ENCODE assay signal across 8 mouse cellular contexts in the genomic region with DNA sequence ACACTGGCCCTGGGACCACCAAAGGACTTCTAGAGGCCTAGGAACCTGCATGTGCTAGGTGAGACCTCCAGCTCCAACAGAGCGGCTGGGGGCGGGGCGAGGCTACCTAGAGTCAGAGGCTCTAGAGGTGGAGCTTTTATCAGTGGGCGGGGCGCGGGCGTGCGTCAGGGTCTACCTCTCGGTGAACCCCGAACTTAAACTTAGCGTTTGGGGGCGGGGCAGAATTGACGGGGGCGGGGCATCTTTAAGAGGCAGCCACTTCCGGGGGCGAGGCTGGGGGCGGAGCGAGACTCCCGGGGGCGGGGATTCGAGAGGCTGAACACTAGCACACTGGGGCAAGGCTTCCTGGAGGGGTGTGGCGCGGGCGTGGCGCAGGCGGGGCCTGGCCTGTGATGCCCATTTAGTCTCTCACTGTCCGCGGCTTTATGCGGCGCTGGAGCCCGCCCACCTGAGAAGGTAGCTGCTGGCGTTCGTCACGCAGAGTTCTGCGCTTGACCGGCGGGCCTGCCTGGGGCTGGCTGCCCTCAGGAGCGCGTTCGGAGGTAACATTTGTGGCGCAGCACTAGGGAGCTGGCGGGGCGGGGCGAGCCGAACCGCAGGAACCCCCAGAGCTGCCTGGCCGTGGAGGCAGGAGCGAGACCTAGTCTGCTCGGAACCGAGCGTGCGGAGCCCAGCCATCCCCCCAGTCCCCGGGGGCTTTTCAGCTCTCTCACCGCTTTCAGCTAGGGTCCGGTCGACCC. TPM values are rescaled to one million over a fixed set of nuclear protein-coding genes. Genes with fewer than 3 reads are reported as not detected.
DNase-seq lines count a peak whose midpoint lies in the region; ATAC-seq and TF ChIP-seq lines count a peak whose summit lies in the region.

A gene (plus strand): TSS at position 392 of the 740 bp plus-strand sequence.

- peak within 1 kb of the TSS; percentile 55 for H3K9ac ChIP-seq in forebrain, embryonic 15.5 days (replicated peaks)
- H3K9ac ChIP-seq in liver, embryonic 16.5 days (ENCODE audit: low read depth, low read length): peak within 1 kb of the TSS; percentile 50; the same call in 1 of the 2 replicates
- peak within 1 kb of the TSS; percentile 62 for H3K9ac ChIP-seq in neural tube, embryonic 12.5 days
- peak within 1 kb of the TSS; percentile 63 for H3K9ac ChIP-seq in stomach, postnatal 0 days (ENCODE audit: low read length)

- intact Hi-C loops in heart, postnatal 14 days (cut with DNase I): no loop called here

- no peaks in the 10 kb centered on the region for H3K9me3 ChIP-seq in forebrain, embryonic 15.5 days
- H3K9me3 ChIP-seq in liver, embryonic 16.5 days (replicated peaks; ENCODE audit: control insufficient read depth, low read length): no peaks in the 10 kb centered on the region
- no peaks in the 10 kb centered on the region for H3K9me3 ChIP-seq in neural tube, embryonic 12.5 days
- H3K9me3 ChIP-seq in stomach, postnatal 0 days (ENCODE audit: control insufficient read depth, low read length): no peaks in the 10 kb centered on the region

- TF ChIP-seq EP300 in stomach, postnatal 0 days (optimal IDR thresholded peaks at IDR 0.05): no peak

- H3K36me3 ChIP-seq in forebrain, embryonic 15.5 days: no peaks in the 10 kb centered on the region
- H3K36me3 ChIP-seq in liver, embryonic 16.5 days (ENCODE audit: control insufficient read depth, insufficient read depth): no peaks in the 10 kb centered on the region
- no peaks in the 10 kb centered on the region for H3K36me3 ChIP-seq in neural tube, embryonic 12.5 days
- H3K36me3 ChIP-seq in stomach, postnatal 0 days (ENCODE audit: control insufficient read depth, insufficient read depth, low read length): no peaks in the 10 kb centered on the region

- H3K4me2 ChIP-seq in forebrain, embryonic 15.5 days (replicated peaks): peak within 1 kb of the TSS; percentile 78
- H3K4me2 ChIP-seq in liver, embryonic 16.5 days (ENCODE audit: low read depth, low read length): peak within 1 kb of the TSS; percentile 87
- H3K4me2 ChIP-seq in neural tube, embryonic 12.5 days (replicated peaks): peak within 1 kb of the TSS; percentile 86
- peak within 1 kb of the TSS; percentile 96 for H3K4me2 ChIP-seq in stomach, postnatal 0 days (replicated peaks; ENCODE audit: low read depth)

- no peaks in the 10 kb centered on the region for H3K4me1 ChIP-seq in forebrain, embryonic 15.5 days
- no peaks in the 10 kb centered on the region; the same call in none of the 2 replicates for H3K4me1 ChIP-seq in liver, embryonic 16.5 days (ENCODE audit: control insufficient read depth, low read depth, low read length)
- peaks cover 3% of the 10 kb centered on the region; the same call in 1 of the 2 replicates for H3K4me1 ChIP-seq in neural tube, embryonic 12.5 days
- H3K4me1 ChIP-seq in stomach, postnatal 0 days (replicated peaks; ENCODE audit: control insufficient read depth, insufficient read depth): no peaks in the 10 kb centered on the region

- peak; percentile 85 for DNase-seq in ES-CJ7 (ENCODE audit: low read depth, low spot score)
- peak; percentile 92 to 96 for DNase-seq in cerebellum, adult 18-20 months
- DNase-seq in heart, postnatal 14 days: peak; percentile 83 to 90
- DNase-seq in large intestine, adult 2 months (ENCODE audit: low read depth, low spot score): peak; percentile 74
- DNase-seq in stomach, postnatal 0 days (ENCODE audit: low spot score): peak; percentile 99

- no peaks in the 10 kb centered on the region for H3K27me3 ChIP-seq in forebrain, embryonic 15.5 days
- no peaks in the 10 kb centered on the region for H3K27me3 ChIP-seq in liver, embryonic 16.5 days (ENCODE audit: control insufficient read depth, insufficient read depth, low read depth, low read length)
- no peaks in the 10 kb centered on the region for H3K27me3 ChIP-seq in neural tube, embryonic 12.5 days (replicated peaks)
- no peaks in the 10 kb centered on the region for H3K27me3 ChIP-seq in stomach, postnatal 0 days (ENCODE audit: control insufficient read depth, insufficient read depth, low read length)

- under 1% methylated on average over 56 of the region's 56 CpGs for WGBS in forebrain, embryonic 15.5 days
- 1% methylated on average over 56 of the region's 56 CpGs for WGBS in large intestine, adult 2 months
- 2% methylated on average over 54 of the region's 56 CpGs for WGBS in liver, embryonic 16.5 days (ENCODE audit: insufficient replicate concordance)
- 2% methylated on average over 55 of the region's 56 CpGs for WGBS in neural tube, embryonic 12.5 days
- WGBS in stomach, postnatal 0 days: under 1% methylated on average over 56 of the region's 56 CpGs

- peak within 1 kb of the TSS; percentile 56 for H3K4me3 ChIP-seq in forebrain, embryonic 15.5 days
- H3K4me3 ChIP-seq in liver, embryonic 16.5 days (ENCODE audit: low read depth, low read length): peak within 1 kb of the TSS; percentile 61
- peak within 1 kb of the TSS; percentile 63 for H3K4me3 ChIP-seq in neural tube, embryonic 12.5 days
- peak within 1 kb of the TSS; percentile 67 for H3K4me3 ChIP-seq in stomach, postnatal 0 days (ENCODE audit: low read depth, low read length)

- H3K27ac ChIP-seq in forebrain, embryonic 15.5 days (replicated peaks): no peak within 1 kb of the TSS
- no peak within 1 kb of the TSS for H3K27ac ChIP-seq in liver, embryonic 16.5 days (ENCODE audit: low read length)
- H3K27ac ChIP-seq in neural tube, embryonic 12.5 days: no peak within 1 kb of the TSS
- no peak within 1 kb of the TSS for H3K27ac ChIP-seq in stomach, postnatal 0 days (replicated peaks)

- ATAC-seq in forebrain, embryonic 15.5 days (replicated peaks): peak; percentile 98
- peak; percentile 99 for ATAC-seq in liver, embryonic 16.5 days (ENCODE audit: low read depth)
- ATAC-seq in neural tube, embryonic 12.5 days (ENCODE audit: low FRiP score, low read depth): peak; percentile 96
- ATAC-seq in stomach, postnatal 0 days (ENCODE audit: low FRiP score, low TSS enrichment): peak; percentile 99

- no peak for TF ChIP-seq CTCF in stomach, postnatal 0 days (IDR thresholded peaks at IDR 0.05; ENCODE audit: low read depth)

RNA-seq across cellular contexts. Expression of the gene that starts here (rescaled TPM):
- polyA plus RNA-seq in forebrain, embryonic 15.5 days (2015; fragmentation: Nextera tagmentation; extraction: Ambion mirVana): 2.4 and 2.9 TPM in 2 replicates
- total RNA-seq in heart, postnatal 14 days (2021): under 1 TPM; 0.24 to 0.79 TPM
- 1.7 TPM in 2 replicates for polyA plus RNA-seq in large intestine, adult 2 months (2012; rRNA removed)
- polyA plus RNA-seq in liver, embryonic 16.5 days (2015; fragmentation: Nextera tagmentation; extraction: Ambion mirVana): 0.51 and 0.54 TPM in 2 replicates
- 3.6 and 4.1 TPM in 2 replicates for polyA plus RNA-seq in neural tube, embryonic 12.5 days (2016; fragmentation: Nextera tagmentation; extraction: Ambion mirVana)
- 1.2 TPM in 2 replicates for polyA plus RNA-seq in stomach, postnatal 0 days (2015; fragmentation: Nextera tagmentation; extraction: Ambion mirVana)

Comparison
In these comparisons a context has a peak if more than half of its experiments do, and no peak if none do; other contexts are left out.
1. Peak in DNase-seq in heart, postnatal 14 days; RNA of the gene not detected or under 1 TPM.
2. Peak in ATAC-seq, H3K4me3 ChIP-seq, H3K9ac ChIP-seq and H3K4me2 ChIP-seq in liver, embryonic 16.5 days; RNA of the gene not detected or under 1 TPM.